Mouse (Mus musculus): ENCODE measurements around the gene Myom3.

Gene Myom3

GRCm38 (mm10) chr4:135856223-135857091 lies 96.9 kb downstream of the Myom3 start:
- no peak for DNase-seq

GRCm38 (mm10) chr4:135857597-135858186 lies 98.2 kb downstream of the Myom3 start:
- no peak for DNase-seq

Measured in kidney, adult 11 months (tissue).